Comparison of ENCODE assay signal across 8 mouse cellular contexts in genomic region chr11:44469646-44470431, GRCm38 (mm10). TPM values are rescaled to one million over a fixed set of nuclear protein-coding genes. Genes with fewer than 3 reads are reported as not detected.
DNase-seq lines count a peak whose midpoint lies in the region; ATAC-seq and TF ChIP-seq lines count a peak whose summit lies in the region.

No protein-coding gene starts in this region.

- ATAC-seq in heart, embryonic 13.5 days (ENCODE audit: extremely low read depth, insufficient number of reproducible peaks, low FRiP score, low TSS enrichment) = peak; percentile 56
- ATAC-seq in hindbrain, postnatal 0 days = peak; percentile 82

- H3K4me1 ChIP-seq in heart, embryonic 13.5 days = peaks cover 20% of the 10 kb centered on the region
- H3K4me1 ChIP-seq in cortical plate, adult 2 months (ENCODE audit: control insufficient read depth, insufficient read depth, low read length) = peaks cover 2% of the 10 kb centered on the region
- H3K4me1 ChIP-seq in hindbrain, postnatal 0 days (ENCODE audit: insufficient read depth, low read length) = no peaks in the 10 kb centered on the region
- peaks cover 21% of the 10 kb centered on the region for H3K4me1 ChIP-seq in midbrain, embryonic 10.5 days

- no peak for TF ChIP-seq CTCF in cortical plate, adult 2 months (IDR thresholded peaks at IDR 0.05; ENCODE audit: extremely low read depth, insufficient read depth, low read length)
- TF ChIP-seq CTCF in hindbrain, postnatal 0 days (IDR thresholded peaks at IDR 0.05; ENCODE audit: low read depth) = no peak

- peak overlapping the region; percentile 97 for H3K27ac ChIP-seq in heart, embryonic 13.5 days (replicated peaks)
- H3K27ac ChIP-seq in cortical plate, adult 2 months (ENCODE audit: insufficient read depth, low read length) = 0 out of 2 replicates have a peak overlapping the region, but pooled peaks have one; percentile 14
- H3K27ac ChIP-seq in hindbrain, postnatal 0 days = peak overlapping the region; percentile 89
- H3K27ac ChIP-seq in midbrain, embryonic 10.5 days (replicated peaks) = peak overlapping the region; percentile 92

- peaks cover 15% of the 10 kb centered on the region for H3K36me3 ChIP-seq in heart, embryonic 13.5 days
- peaks cover 3% of the 10 kb centered on the region; the same call in 1 of the 2 replicates for H3K36me3 ChIP-seq in hindbrain, postnatal 0 days (ENCODE audit: insufficient read depth, low read length)
- H3K36me3 ChIP-seq in midbrain, embryonic 10.5 days = peaks cover 13% of the 10 kb centered on the region

- peak overlapping the region; percentile 96 for H3K4me2 ChIP-seq in heart, embryonic 13.5 days
- H3K4me2 ChIP-seq in hindbrain, postnatal 0 days (ENCODE audit: low read depth, low read length) = peak overlapping the region; percentile 89

- no peak for TF ChIP-seq POLR2A in cortical plate, adult 2 months (IDR thresholded peaks at IDR 0.05; ENCODE audit: extremely low read depth, insufficient read depth, low read length)

- peak overlapping the region; percentile 93 for H3K9ac ChIP-seq in heart, embryonic 13.5 days
- peak overlapping the region; percentile 83 for H3K9ac ChIP-seq in hindbrain, postnatal 0 days (replicated peaks; ENCODE audit: low read length)

- under 1% methylated on average over 59 of the region's 59 CpGs for WGBS in heart, embryonic 13.5 days
- WGBS in hindbrain, postnatal 0 days = 1% methylated on average over 58 of the region's 59 CpGs
- 1% methylated on average over 59 of the region's 59 CpGs for WGBS in midbrain, embryonic 10.5 days

- peak overlapping the region; percentile 99 for H3K4me3 ChIP-seq in heart, embryonic 13.5 days
- H3K4me3 ChIP-seq in cortical plate, adult 2 months (ENCODE audit: insufficient read depth, low read length) = peak overlapping the region; percentile 73
- H3K4me3 ChIP-seq in hindbrain, postnatal 0 days (ENCODE audit: low read length) = peak overlapping the region; percentile 90
- peak overlapping the region; percentile 98 for H3K4me3 ChIP-seq in midbrain, embryonic 10.5 days

- H3K9me3 ChIP-seq in heart, embryonic 13.5 days = no peaks in the 10 kb centered on the region
- no peaks in the 10 kb centered on the region for H3K9me3 ChIP-seq in hindbrain, postnatal 0 days (ENCODE audit: low read length)
- H3K9me3 ChIP-seq in midbrain, embryonic 10.5 days (replicated peaks) = no peaks in the 10 kb centered on the region

- DNase-seq in heart, postnatal 36 days = no peak
- peak; percentile 64 to 68 for DNase-seq in CD8-positive naive resting alpha-beta T cell, adult 2 months (ENCODE audit: low read depth in 2 of 2, low spot score in 2 of 2)
- peak; percentile 46 for DNase-seq in hindbrain, postnatal 0 days (ENCODE audit: low spot score)
- DNase-seq in midbrain, embryonic 10.5 days (ENCODE audit: low spot score) = no peak
- DNase-seq in ovary, postnatal 14 days (ENCODE audit: low spot score) = no peak
- no peak for DNase-seq in cerebellum, adult 9-10 months

- intact Hi-C loops in heart, postnatal 36 days (cut with DNase I) = loop anchor here (1.0 to 10.0 kb wide), 3 partner anchors 50 to 1965 kb away; partner anchors contain the start of gene Med7

- H3K27me3 ChIP-seq in heart, embryonic 13.5 days (replicated peaks) = no peaks in the 10 kb centered on the region
- no peaks in the 10 kb centered on the region for H3K27me3 ChIP-seq in hindbrain, postnatal 0 days (ENCODE audit: insufficient read depth, low read length)
- no peaks in the 10 kb centered on the region for H3K27me3 ChIP-seq in midbrain, embryonic 10.5 days (ENCODE audit: low read depth, poor library complexity, severe bottlenecking)

RNA-seq across cellular contexts. Expression of gene Ublcp1, which starts 0.5 kb away (rescaled TPM):
- 42.3 and 43.7 TPM in 2 replicates for polyA plus RNA-seq in heart, embryonic 13.5 days (2015; fragmentation: Nextera tagmentation; extraction: Ambion mirVana)
- 10 to 100 TPM; 43.0 to 43.1 TPM for total RNA-seq in heart, postnatal 36 days (2021)
- polyA plus RNA-seq in cortical plate, adult 2 months (2012; rRNA removed) = 66.2 and 67.6 TPM in 2 replicates
- 19.9 and 23.6 TPM in 2 replicates for total RNA-seq in hindbrain, postnatal 0 days (2014; rRNA removed)
- polyA plus RNA-seq in hindbrain, postnatal 0 days (2015; fragmentation: Nextera tagmentation; extraction: Ambion mirVana) = 48.8 and 50.4 TPM in 2 replicates
- 72.3 and 74.4 TPM in 2 replicates for polyA plus RNA-seq in midbrain, embryonic 10.5 days (2016; fragmentation: Nextera tagmentation; extraction: Ambion mirVana)

RNA-seq across cellular contexts. Expression of gene Rnf145, which starts 48.9 kb away (rescaled TPM):
- 46.5 and 55.9 TPM in 2 replicates for polyA plus RNA-seq in heart, embryonic 13.5 days (2015; fragmentation: Nextera tagmentation; extraction: Ambion mirVana)
- 10 to 100 TPM; 16.5 to 18.5 TPM for total RNA-seq in heart, postnatal 36 days (2021)
- polyA plus RNA-seq in cortical plate, adult 2 months (2012; rRNA removed) = 88.7 and 91.3 TPM in 2 replicates
- 108 and 122 TPM in 2 replicates for total RNA-seq in hindbrain, postnatal 0 days (2014; rRNA removed)
- polyA plus RNA-seq in hindbrain, postnatal 0 days (2015; fragmentation: Nextera tagmentation; extraction: Ambion mirVana) = 91.8 and 92.9 TPM in 2 replicates
- 108 and 120 TPM in 2 replicates for polyA plus RNA-seq in midbrain, embryonic 10.5 days (2016; fragmentation: Nextera tagmentation; extraction: Ambion mirVana)

Comparison
In these comparisons a context has a peak if more than half of its experiments do, and no peak if none do; other contexts are left out.
1. H3K27ac ChIP-seq: peak in every context shown above with its lines; median percentile 97 in heart, embryonic 13.5 days; 92 in midbrain, embryonic 10.5 days; 89 in hindbrain, postnatal 0 days; 14 in cortical plate, adult 2 months.
2. DNase-seq: peak in CD8-positive naive resting alpha-beta T cell, adult 2 months (2 of 2) and hindbrain, postnatal 0 days (single experiment); none in heart, postnatal 36 days (0 of 2), midbrain, embryonic 10.5 days (single experiment), ovary, postnatal 14 days (single experiment) and cerebellum, adult 9-10 months (single experiment).
3. Peak in every context shown above with its lines, with median percentiles within 50 percentile points of each other: H3K4me3 ChIP-seq.